Mouse (Mus musculus): ENCODE results near the gene Ascl3. TPM values are rescaled to one million over a fixed set of nuclear protein-coding genes. Genes with fewer than 3 reads are reported as not detected.

Ascl3 gene
- polyA plus RNA-seq, 1 experiment: not detected

DNA sequence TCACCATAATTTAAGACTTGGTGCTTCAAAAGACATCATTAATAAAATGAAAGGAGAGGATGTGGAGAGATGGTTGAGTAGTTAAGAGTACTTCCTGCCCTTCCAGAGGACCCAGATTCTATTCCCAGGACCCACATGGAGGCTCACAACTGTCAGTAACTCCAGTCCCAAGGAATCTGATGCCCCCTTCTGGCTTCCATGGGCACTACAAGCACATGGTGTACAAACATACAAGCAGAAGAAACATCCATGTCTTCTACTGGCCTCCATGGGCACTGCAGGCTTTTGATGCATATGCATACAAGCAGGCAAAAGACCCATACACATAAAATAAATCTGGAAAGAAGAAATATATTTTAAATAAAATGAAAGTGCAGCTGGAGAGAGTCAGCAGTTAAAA, 31.3 kb downstream of the Ascl3 start:
- Histone ChIP-seq H3K4me1 (ENCODE audit: control insufficient read depth, insufficient read depth, low read length) (no peaks in the 10 kb centered on the region; the same call in 1 of the 2 replicates), H3K4me3 (ENCODE audit: insufficient read depth, low read length) (no peak overlapping the region), H3K27ac (ENCODE audit: insufficient read depth, low read length) (no peak overlapping the region)
- TF ChIP-seq POLR2A (IDR thresholded peaks at IDR 0.05; ENCODE audit: low read depth, low read length) (no peak), CTCF (IDR thresholded peaks at IDR 0.05; ENCODE audit: borderline replicate concordance, insufficient read depth, low read length) (no peak)

- no peaks in the 10 kb centered on the region for H3K4me1 ChIP-seq (ENCODE audit: control insufficient read depth, insufficient read depth, low read length)
- no peak for TF ChIP-seq POLR2A (IDR thresholded peaks at IDR 0.05; ENCODE audit: low read depth, low read length)
- no peak for TF ChIP-seq CTCF (IDR thresholded peaks at IDR 0.05; ENCODE audit: borderline replicate concordance, insufficient read depth, low read length)
- H3K4me3 ChIP-seq (ENCODE audit: insufficient read depth, low read length): no peak overlapping the region
- H3K27ac ChIP-seq (ENCODE audit: insufficient read depth, low read length): no peak overlapping the region
These were observed 36.2 kb downstream of the Ascl3 start for GRCm38 (mm10) chr7:109695339-109695726.

DNA sequence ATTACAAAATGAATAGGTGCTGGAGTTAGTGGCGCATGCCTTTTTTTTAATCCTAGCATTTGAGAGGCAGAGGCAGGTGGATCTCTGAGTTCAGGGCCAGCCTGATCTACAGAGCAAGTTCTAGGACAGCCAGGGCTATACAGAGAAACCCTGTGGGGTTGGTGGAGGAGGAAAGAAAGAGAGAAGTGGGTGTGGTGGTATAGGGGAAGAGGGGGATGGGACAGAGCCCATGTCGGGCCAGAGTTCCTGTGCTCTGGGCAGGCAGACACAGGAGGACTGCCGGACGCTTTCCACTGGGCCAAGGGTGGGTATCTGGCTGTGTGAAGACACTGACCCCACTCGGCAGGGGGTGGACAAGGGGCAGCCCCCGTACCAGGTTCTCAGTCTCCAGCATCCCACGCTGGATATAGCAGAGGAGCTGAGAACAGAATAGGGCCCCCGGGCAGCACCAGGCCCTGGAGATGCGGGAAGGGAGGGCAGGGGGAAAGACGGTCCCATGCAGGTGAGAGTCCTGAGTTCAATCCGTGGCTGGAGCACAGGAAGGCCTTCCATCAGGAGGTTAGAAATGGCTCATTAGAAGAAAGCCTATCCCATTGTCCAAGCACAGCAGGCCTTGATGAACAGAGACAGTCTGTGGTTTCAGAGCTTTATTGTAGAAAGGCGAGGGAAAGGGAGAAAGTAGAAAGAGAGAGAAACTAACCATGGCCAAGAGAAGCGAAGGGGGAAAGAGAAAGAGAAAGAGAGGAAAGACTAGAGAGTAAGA, 36.8 kb downstream of the Ascl3 start:
- Histone ChIP-seq H3K4me3 (ENCODE audit: insufficient read depth, low read length) (no peak overlapping the region), H3K27ac (ENCODE audit: insufficient read depth, low read length) (no peak overlapping the region), H3K4me1 (ENCODE audit: control insufficient read depth, insufficient read depth, low read length) (no peaks in the 10 kb centered on the region)
- no peak for TF ChIP-seq POLR2A (IDR thresholded peaks at IDR 0.05; ENCODE audit: low read depth, low read length)
- no peak for TF ChIP-seq CTCF (IDR thresholded peaks at IDR 0.05; ENCODE audit: borderline replicate concordance, insufficient read depth, low read length)

- TF ChIP-seq CTCF (IDR thresholded peaks at IDR 0.05; ENCODE audit: borderline replicate concordance, insufficient read depth, low read length): no peak
- no peak for TF ChIP-seq POLR2A (IDR thresholded peaks at IDR 0.05; ENCODE audit: low read depth, low read length)
- Histone ChIP-seq H3K27ac (ENCODE audit: insufficient read depth, low read length) (no peak overlapping the region), H3K4me1 (ENCODE audit: control insufficient read depth, insufficient read depth, low read length) (peaks cover 1% of the 10 kb centered on the region; the same call in 1 of the 2 replicates), H3K4me3 (ENCODE audit: insufficient read depth, low read length) (no peak overlapping the region)
These were observed 40.6 kb downstream of the Ascl3 start for GRCm38 (mm10) chr7:109690961-109691360.

DNA sequence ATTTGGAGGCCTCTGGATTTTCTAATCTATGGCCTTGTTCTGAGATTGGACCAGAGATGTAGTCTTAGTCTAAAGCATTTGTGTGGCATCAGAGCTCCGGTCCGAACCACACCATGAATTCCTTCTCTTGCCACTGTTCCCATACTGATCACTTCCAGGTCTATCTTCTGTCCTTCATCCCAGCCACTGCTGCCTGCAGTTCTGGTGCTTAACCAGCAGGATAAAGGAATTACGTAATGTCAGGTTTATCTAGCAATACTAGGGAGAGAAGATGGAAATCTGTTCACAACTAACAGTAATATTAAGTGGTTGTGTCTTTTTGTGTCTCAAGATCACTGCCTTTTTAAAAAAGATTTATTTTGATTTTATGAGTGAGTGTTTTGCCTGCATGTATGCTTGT, 41.4 kb downstream of the Ascl3 start:
- H3K4me3 ChIP-seq (ENCODE audit: insufficient read depth, low read length): no peak overlapping the region
- H3K4me1 ChIP-seq (ENCODE audit: control insufficient read depth, insufficient read depth, low read length): peaks cover 2% of the 10 kb centered on the region; the same call in 1 of the 2 replicates
- TF ChIP-seq POLR2A (IDR thresholded peaks at IDR 0.05; ENCODE audit: low read depth, low read length): no peak
- TF ChIP-seq CTCF (IDR thresholded peaks at IDR 0.05; ENCODE audit: borderline replicate concordance, insufficient read depth, low read length): no peak
- no peak overlapping the region for H3K27ac ChIP-seq (ENCODE audit: insufficient read depth, low read length)

GRCm38 (mm10) chr7:109686585-109687128, 44.9 kb downstream of the Ascl3 start:
- H3K27ac ChIP-seq (ENCODE audit: insufficient read depth, low read length): no peak overlapping the region
- H3K4me1 ChIP-seq (ENCODE audit: control insufficient read depth, insufficient read depth, low read length): peaks cover 2% of the 10 kb centered on the region; the same call in 1 of the 2 replicates
- no peak for TF ChIP-seq POLR2A (IDR thresholded peaks at IDR 0.05; ENCODE audit: low read depth, low read length)
- TF ChIP-seq CTCF (IDR thresholded peaks at IDR 0.05; ENCODE audit: borderline replicate concordance, insufficient read depth, low read length): no peak
- H3K4me3 ChIP-seq (ENCODE audit: insufficient read depth, low read length): no peak overlapping the region

DNA sequence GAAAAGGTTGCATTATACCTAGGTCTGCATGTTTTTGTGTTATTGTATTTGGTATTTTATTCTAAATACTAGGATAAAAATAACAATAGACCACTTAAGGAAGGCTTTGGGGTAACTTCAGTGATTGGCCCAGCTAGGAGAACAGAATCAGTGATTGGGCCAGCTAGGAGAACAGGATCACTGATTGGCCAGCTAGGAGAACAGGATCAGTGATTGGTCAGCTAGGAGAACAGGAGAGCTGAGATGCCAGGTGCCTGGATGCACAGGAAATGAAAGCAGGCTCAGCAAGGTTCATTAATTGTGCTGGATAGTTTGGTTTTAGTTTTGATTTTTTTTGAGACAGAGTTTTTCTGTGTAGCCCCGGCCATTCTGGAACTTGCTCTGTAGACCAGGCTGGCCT, 50.6 kb downstream of the Ascl3 start:
- Histone ChIP-seq H3K27ac (ENCODE audit: insufficient read depth, low read length) (no peak overlapping the region), H3K4me1 (ENCODE audit: control insufficient read depth, insufficient read depth, low read length) (0 out of 2 replicates have a peak, but pooled peaks cover 4% of the 10 kb centered on the region), H3K4me3 (ENCODE audit: insufficient read depth, low read length) (no peak overlapping the region)
- TF ChIP-seq CTCF (IDR thresholded peaks at IDR 0.05; ENCODE audit: borderline replicate concordance, insufficient read depth, low read length): no peak
- TF ChIP-seq POLR2A (IDR thresholded peaks at IDR 0.05; ENCODE audit: low read depth, low read length): no peak

- H3K27ac ChIP-seq (ENCODE audit: insufficient read depth, low read length): no peak overlapping the region
- 0 out of 2 replicates have a peak, but pooled peaks cover 3% of the 10 kb centered on the region for H3K4me1 ChIP-seq (ENCODE audit: control insufficient read depth, insufficient read depth, low read length)
- TF ChIP-seq POLR2A (IDR thresholded peaks at IDR 0.05; ENCODE audit: low read depth, low read length): no peak
- no peak for TF ChIP-seq CTCF (IDR thresholded peaks at IDR 0.05; ENCODE audit: borderline replicate concordance, insufficient read depth, low read length)
- no peak overlapping the region for H3K4me3 ChIP-seq (ENCODE audit: insufficient read depth, low read length)
These were observed 51.2 kb downstream of the Ascl3 start for GRCm38 (mm10) chr7:109680284-109680683.

Other genes with a start within 250 kb of the Ascl3 start
- 3.2 and 8.7 TPM in 2 replicates for gene Trim66, start 223.6 kb downstream of the Ascl3 start, polyA plus RNA-seq (2011; ENCODE audit: insufficient read length, low read depth, missing spikeins)
- gene Rpl27a, start 212.6 kb downstream of the Ascl3 start, polyA plus RNA-seq (2011; ENCODE audit: insufficient read length, low read depth, missing spikeins): 433 and 456 TPM in 2 replicates
- gene St5, start 28.1 kb downstream of the Ascl3 start, polyA plus RNA-seq (2011; ENCODE audit: insufficient read length, low read depth, missing spikeins): 79.4 and 113 TPM in 2 replicates
- gene Akip1, start 28.0 kb downstream of the Ascl3 start, polyA plus RNA-seq (2011; ENCODE audit: insufficient read length, low read depth, missing spikeins): 16.5 and 20.4 TPM in 2 replicates
- not detected in 2 replicates for gene BC051019, start 7.9 kb downstream of the Ascl3 start, polyA plus RNA-seq (2011; ENCODE audit: insufficient read length, low read depth, missing spikeins)
- 45.3 and 45.8 TPM in 2 replicates for gene Tmem9b, start 21.1 kb upstream of the Ascl3 start, polyA plus RNA-seq (2011; ENCODE audit: insufficient read length, low read depth, missing spikeins)
- gene Nrip3, start 50.3 kb upstream of the Ascl3 start, polyA plus RNA-seq (2011; ENCODE audit: insufficient read length, low read depth, missing spikeins): 0.17 and 0.39 TPM in 2 replicates
- gene Scube2, start 134.0 kb upstream of the Ascl3 start, polyA plus RNA-seq (2011; ENCODE audit: insufficient read length, low read depth, missing spikeins): 1.8 TPM in 1 of 2 replicates, not detected in the other
- 103 and 119 TPM in 2 replicates for gene Dennd5a, start 228.7 kb upstream of the Ascl3 start, polyA plus RNA-seq (2011; ENCODE audit: insufficient read length, low read depth, missing spikeins)